Mouse (Mus musculus) liver, embryonic 11.5 days (tissue): Measurements from ENCODE around the gene Uhrf2. TPM values are rescaled to one million over a fixed set of nuclear protein-coding genes. Genes with fewer than 3 reads are reported as not detected.

Experiments
- ATAC-seq: fragments of 200-750 bp; cut with Nextera tagmentation; replicated peaks from 2 replicates; pipeline ENCODE4 v1.8.0; 2017; ENCODE audit warnings: moderate number of reproducible peaks, mild to moderate bottlenecking, moderate TSS enrichment, moderate library complexity; ENCODE audit not compliant: low FRiP score
- DNase-seq: peaks from one replicate; pipeline ENCODE4 v3.0.0-alpha.2; 2017; ENCODE audit warnings: low spot score
- H3K27ac ChIP-seq: fragments of 300-500 bp; sonication (generic); 2 replicates; pipeline ENCODE4 v1.5.1; 2014; ENCODE audit warnings: mild to moderate bottlenecking, low read depth, low read length, control low read depth
- H3K27me3 ChIP-seq: fragments of 300-500 bp; sonication (generic); replicated peaks from 2 replicates; pipeline ENCODE4 v1.6.1; 2014; ENCODE audit warnings: low read length, mixed read lengths; ENCODE audit not compliant: control insufficient read depth, insufficient read depth
- H3K36me3 ChIP-seq: fragments of 300-500 bp; sonication (generic); 2 replicates; pipeline ENCODE4 v1.6.1; 2014; ENCODE audit warnings: mild to moderate bottlenecking, low read length, moderate library complexity, mixed read lengths; ENCODE audit not compliant: control insufficient read depth, insufficient read depth
- H3K4me1 ChIP-seq: fragments of 300-500 bp; sonication (generic); replicated peaks from 2 replicates; pipeline ENCODE4 v1.6.1; 2014; ENCODE audit warnings: low read length, mixed read lengths; ENCODE audit not compliant: control insufficient read depth, insufficient read depth
- H3K4me2 ChIP-seq: fragments of 300-500 bp; sonication (generic); 2 replicates; pipeline ENCODE4 v1.6.1; 2014; ENCODE audit warnings: mild to moderate bottlenecking, control low read depth, moderate library complexity
- H3K4me3 ChIP-seq: fragments of 300-500 bp; sonication (generic); 2 replicates; pipeline ENCODE4 v1.5.1; 2014; ENCODE audit warnings: low read depth, low read length, control low read depth
- H3K9ac ChIP-seq: fragments of 300-500 bp; sonication (generic); 2 replicates; pipeline ENCODE4 v1.6.1; 2014; ENCODE audit warnings: low read depth, low read length, control low read depth
- H3K9me3 ChIP-seq: fragments of 300-500 bp; sonication (generic); 2 replicates; pipeline ENCODE4 v1.6.1; 2016; ENCODE audit warnings: low read length, inconsistent platforms, mixed read lengths; ENCODE audit not compliant: control insufficient read depth
- WGBS: fragments of 180-500 bp; shearing (Covaris S2); extraction: QIAGEN DNeasy Blood & Tissue Kit; methylation state at CpG from one replicate; pipeline ENCODE4 v1.1.7; 2014; 5-methylcytosine and 5-hydroxymethylcytosine counted together
- polyA plus RNA-seq: library from polyadenylated mRNA; unstranded; fragments of >200 nt; fragmentation: Nextera tagmentation; extraction: Ambion mirVana; gene quantifications from 2 replicates; pipeline ENCODE4 v1.2.1, GENCODE M21; 2014

Uhrf2 gene
- 58.6 and 65.9 TPM in 2 replicates for polyA plus RNA-seq

DNA sequence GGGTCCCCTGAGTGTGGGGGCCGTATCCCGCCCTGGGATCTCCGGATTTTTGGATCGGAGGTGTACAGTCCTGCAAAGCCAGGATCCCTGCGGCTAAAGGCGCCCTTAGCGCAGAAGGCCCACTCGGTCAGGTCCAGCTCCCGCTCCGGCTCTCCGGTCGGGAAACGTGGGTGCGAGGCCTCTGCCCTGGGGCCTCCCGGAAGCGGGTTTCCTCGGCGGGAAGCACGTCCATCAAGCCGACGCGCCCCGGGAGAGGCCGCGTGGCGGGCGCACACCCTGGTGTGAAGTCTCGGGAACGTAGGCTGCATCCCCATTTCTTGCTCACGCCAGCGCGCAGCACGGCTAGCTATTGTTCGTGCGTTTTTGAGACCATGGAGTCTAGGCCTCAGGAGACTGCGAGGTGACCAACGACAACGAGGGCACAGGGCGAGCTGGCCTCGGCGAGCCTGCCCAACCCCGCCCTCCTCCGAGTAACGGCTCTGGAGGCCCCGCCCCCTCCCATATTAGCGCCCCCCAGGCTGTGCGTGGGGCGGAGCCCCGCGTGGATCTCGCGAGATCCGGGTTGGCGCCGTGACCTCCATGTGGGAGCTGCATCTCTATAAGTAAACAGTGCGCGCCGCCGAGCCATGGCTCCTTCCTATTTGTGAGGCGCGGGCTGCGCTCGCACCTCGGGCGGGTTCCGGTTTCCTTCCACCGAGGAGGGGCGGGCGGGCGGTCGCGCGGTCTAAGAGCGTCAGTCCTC is at the start of gene Uhrf2:
TSS of gene Uhrf2 (plus strand) at position 620 of the 742 bp plus-strand sequence.
- Histone ChIP-seq H3K9ac (peak within 1 kb of the TSS; percentile 91), H3K4me2 (peak within 1 kb of the TSS; percentile 85), H3K27ac (peak within 1 kb of the TSS; percentile 92), H3K36me3 (no peaks in the 10 kb centered on the region), H3K4me3 (peak within 1 kb of the TSS; percentile 100), H3K4me1 (peaks cover 19% of the 10 kb centered on the region), H3K27me3 (no peaks in the 10 kb centered on the region), H3K9me3 (no peaks in the 10 kb centered on the region)
- 3% methylated on average over 72 of the region's 74 CpGs for WGBS
- DNase-seq (peak; percentile 92), ATAC-seq (peak; percentile 93)

GRCm38 (mm10) chr19:29984208-29985005 is 45.9 kb upstream of the Uhrf2 start:
- no peak for ATAC-seq
- no peak overlapping the region for H3K4me3 ChIP-seq
- 77% methylated on average over 16 of the region's 16 CpGs for WGBS
- H3K27me3 ChIP-seq = no peaks in the 10 kb centered on the region
- H3K9me3 ChIP-seq = no peaks in the 10 kb centered on the region
- DNase-seq = no peak
- no peak overlapping the region for H3K9ac ChIP-seq
- H3K27ac ChIP-seq = no peak overlapping the region
- H3K4me2 ChIP-seq = no peak overlapping the region
- H3K36me3 ChIP-seq = no peaks in the 10 kb centered on the region
- no peaks in the 10 kb centered on the region for H3K4me1 ChIP-seq

DNA sequence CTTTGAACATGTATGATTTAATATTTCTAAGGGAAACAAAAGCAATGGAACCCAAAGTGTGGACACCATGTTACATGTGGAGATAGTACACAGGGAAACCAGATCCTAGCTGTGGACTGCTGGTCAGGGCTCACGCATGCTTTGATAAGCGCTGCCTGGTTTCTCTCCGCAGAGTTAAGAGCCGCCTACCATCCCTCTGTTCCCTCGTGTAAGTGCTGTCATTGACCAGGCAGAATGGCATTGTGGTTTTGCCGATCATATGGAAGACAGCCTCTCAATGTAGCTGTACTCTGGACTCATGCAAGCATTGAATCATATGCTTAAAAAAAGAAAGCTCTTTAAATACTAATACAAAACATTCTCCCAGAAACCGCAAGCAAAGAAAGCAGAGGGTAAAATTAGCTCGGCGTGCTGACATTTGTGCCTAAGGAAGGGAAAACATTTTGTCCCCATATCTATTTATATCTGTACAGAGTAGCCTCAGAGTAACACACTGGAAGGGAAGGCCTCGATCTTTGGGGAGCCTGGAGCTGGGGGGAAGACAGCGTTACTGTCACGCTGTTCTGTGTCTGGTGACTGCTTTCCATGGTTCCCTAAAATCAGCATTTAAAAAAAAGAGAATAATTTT is 43.7 kb upstream of the Uhrf2 start:
- DNase-seq (no peak), ATAC-seq (no peak)
- H3K27ac ChIP-seq = no peak overlapping the region
- H3K4me1 ChIP-seq = no peaks in the 10 kb centered on the region
- no peak overlapping the region for H3K4me2 ChIP-seq
- no peaks in the 10 kb centered on the region for H3K27me3 ChIP-seq
- no peak overlapping the region for H3K9ac ChIP-seq
- H3K4me3 ChIP-seq = no peak overlapping the region
- 83% methylated on average over 12 of the region's 12 CpGs for WGBS
- no peaks in the 10 kb centered on the region for H3K9me3 ChIP-seq
- H3K36me3 ChIP-seq = no peaks in the 10 kb centered on the region

- Histone ChIP-seq H3K9ac (no peak overlapping the region), H3K27me3 (no peaks in the 10 kb centered on the region), H3K27ac (no peak overlapping the region), H3K9me3 (no peaks in the 10 kb centered on the region), H3K4me1 (no peaks in the 10 kb centered on the region), H3K4me3 (no peak overlapping the region), H3K36me3 (no peaks in the 10 kb centered on the region), H3K4me2 (no peak overlapping the region)
- 69% methylated on average over 12 of the region's 12 CpGs for WGBS
- ATAC-seq (no peak), DNase-seq (no peak)
Observed at GRCm38 (mm10) chr19:30000406-30001365, 29.6 kb upstream of the Uhrf2 start.

GRCm38 (mm10) chr19:30001550-30001949 is 28.8 kb upstream of the Uhrf2 start:
- DNase-seq (no peak), ATAC-seq (no peak)
- H3K4me2 ChIP-seq = no peak overlapping the region
- H3K27ac ChIP-seq = no peak overlapping the region
- WGBS = 65% methylated on average over 6 of the region's 6 CpGs
- no peak overlapping the region for H3K9ac ChIP-seq
- no peaks in the 10 kb centered on the region for H3K9me3 ChIP-seq
- no peaks in the 10 kb centered on the region for H3K27me3 ChIP-seq
- H3K4me3 ChIP-seq = no peak overlapping the region
- H3K4me1 ChIP-seq = no peaks in the 10 kb centered on the region
- H3K36me3 ChIP-seq = no peaks in the 10 kb centered on the region

DNA sequence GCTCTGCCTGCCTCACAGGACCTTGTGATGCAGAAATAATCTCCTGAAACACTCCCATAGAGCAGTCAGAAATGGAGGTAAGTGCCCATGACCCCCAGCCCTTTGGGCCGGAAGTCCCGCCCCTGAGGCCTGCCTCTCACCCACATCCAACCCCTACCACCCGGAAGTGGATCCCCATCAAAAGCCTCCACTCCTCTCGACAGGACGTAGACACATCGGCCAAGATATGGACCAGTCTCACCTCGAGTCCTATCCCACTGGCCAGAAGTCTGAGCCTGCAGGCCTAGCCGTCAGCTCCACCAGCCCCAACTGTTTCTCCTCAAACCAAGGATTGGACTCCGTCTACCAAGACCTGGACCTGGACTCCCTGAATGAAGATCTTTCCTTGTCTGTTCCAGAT is 26.7 kb upstream of the Uhrf2 start, which contains the start of gene Trpd52l3:
TSS of gene Trpd52l3 (plus strand) at position 170 of the 400 bp plus-strand sequence.
- ATAC-seq (no peak), DNase-seq (no peak)
- H3K4me3 ChIP-seq = no peak within 1 kb of the TSS
- no peaks in the 10 kb centered on the region for H3K9me3 ChIP-seq
- H3K27ac ChIP-seq = no peak within 1 kb of the TSS
- H3K4me2 ChIP-seq = no peak within 1 kb of the TSS
- H3K36me3 ChIP-seq = no peaks in the 10 kb centered on the region
- H3K27me3 ChIP-seq = no peaks in the 10 kb centered on the region
- H3K9ac ChIP-seq = no peak within 1 kb of the TSS
- WGBS = 86% methylated on average over 9 of the region's 9 CpGs
- no peaks in the 10 kb centered on the region for H3K4me1 ChIP-seq

DNA sequence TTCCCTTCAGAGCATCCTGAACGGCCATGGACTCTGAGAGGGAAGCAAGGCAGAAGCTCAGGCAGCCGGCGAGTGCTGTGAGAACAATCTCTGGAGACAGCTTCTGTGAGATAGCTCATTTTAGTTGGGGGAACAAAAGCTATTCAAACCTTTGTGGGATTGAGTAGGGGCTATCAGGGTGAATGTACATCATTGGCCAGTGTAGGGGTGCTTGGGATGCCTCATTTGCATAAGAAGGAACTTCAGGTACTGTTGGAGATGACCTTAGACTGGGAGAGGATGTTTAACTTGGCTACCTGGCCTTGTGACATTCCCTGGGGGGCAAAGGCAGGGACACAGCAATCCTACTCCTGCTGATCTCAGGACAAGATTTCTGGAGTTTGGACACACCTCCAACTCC is 23.9 kb upstream of the Uhrf2 start:
- DNase-seq = no peak
- no peak overlapping the region for H3K4me2 ChIP-seq
- no peaks in the 10 kb centered on the region for H3K4me1 ChIP-seq
- no peak overlapping the region for H3K9ac ChIP-seq
- H3K9me3 ChIP-seq = no peaks in the 10 kb centered on the region
- WGBS = 71% methylated on average over 3 of the region's 3 CpGs
- H3K27ac ChIP-seq = no peak overlapping the region
- no peak overlapping the region for H3K4me3 ChIP-seq
- ATAC-seq = no peak
- H3K36me3 ChIP-seq = no peaks in the 10 kb centered on the region
- no peaks in the 10 kb centered on the region for H3K27me3 ChIP-seq
